Mouse (Mus musculus): ENCODE measurements around the gene Wscd2.

- TF ChIP-seq CTCF (IDR thresholded peaks at IDR 0.05; ENCODE audit: low read depth) (no peak), EP300 (IDR thresholded peaks at IDR 0.05; ENCODE audit: low read depth) (no peak)
Measured at GRCm38 (mm10) chr5:113565858-113566257, 75.7 kb downstream of the Wscd2 start.
